ENCODE assay signal across 21 mouse cellular contexts in the genomic region with DNA sequence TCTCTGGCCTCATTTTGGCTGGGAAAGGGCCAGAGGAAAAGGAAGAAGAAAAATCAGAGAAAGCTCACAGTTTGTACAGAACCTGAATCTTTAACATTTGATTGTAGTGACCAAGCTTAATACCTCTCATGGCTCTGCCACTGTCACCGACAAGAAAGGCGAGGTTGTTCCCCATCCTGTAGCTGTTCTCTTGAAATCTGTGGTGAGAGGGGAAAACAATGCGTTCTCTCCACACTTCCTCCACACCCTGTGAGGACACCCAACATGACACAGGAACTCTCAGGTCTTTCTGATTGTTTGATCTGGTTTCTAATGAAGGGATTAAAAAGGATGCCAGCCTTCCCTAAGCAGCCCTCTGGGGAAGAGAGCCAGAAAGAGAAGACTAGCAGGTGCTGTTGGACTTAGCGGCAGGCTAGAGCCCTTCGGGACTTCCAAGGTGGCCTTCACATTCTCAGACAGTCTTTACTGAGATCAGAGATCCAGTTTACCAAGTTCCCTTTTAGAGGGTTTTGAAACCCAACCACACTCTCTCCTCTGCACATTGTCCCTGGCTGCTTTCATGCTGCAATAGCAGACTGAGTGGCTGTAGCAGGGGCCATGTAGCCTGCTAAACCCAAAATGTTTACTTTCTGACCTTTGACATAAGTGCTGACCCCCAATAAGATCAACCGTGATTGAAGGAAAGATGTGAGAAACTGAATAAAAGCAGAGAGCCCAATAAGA.
DNase-seq lines count a peak whose midpoint lies in the region; ATAC-seq and TF ChIP-seq lines count a peak whose summit lies in the region.
"Had no signal": no experiment of that assay in that cellular context is flagged by ENCODE, and none has a peak within 500 bp of the region (broad histone marks: within the 10 kb centered on the region; RNA-seq: fewer than 3 reads in every experiment).

No protein-coding gene starts in this region.

- H3K9me3 ChIP-seq in hindbrain, embryonic 10.5 days: no peaks in the 10 kb centered on the region
- H3K9me3 ChIP-seq in hindbrain, embryonic 14.5 days (ENCODE audit: control insufficient read depth, low read length): no peaks in the 10 kb centered on the region
- H3K9me3 ChIP-seq in liver, embryonic 16.5 days (replicated peaks; ENCODE audit: control insufficient read depth, low read length): no peaks in the 10 kb centered on the region
- H3K9me3 ChIP-seq: forebrain, embryonic 10.5 days; forebrain, embryonic 13.5 days had no signal

- H3K9ac ChIP-seq in hindbrain, embryonic 14.5 days: no peak overlapping the region
- no peak overlapping the region for H3K9ac ChIP-seq in liver, embryonic 16.5 days (ENCODE audit: low read depth, low read length)
- H3K9ac ChIP-seq: forebrain, embryonic 13.5 days had no signal

- no peaks in the 10 kb centered on the region for H3K36me3 ChIP-seq in hindbrain, embryonic 10.5 days
- H3K36me3 ChIP-seq in hindbrain, embryonic 14.5 days (replicated peaks; ENCODE audit: control insufficient read depth, insufficient read depth): no peaks in the 10 kb centered on the region
- H3K36me3 ChIP-seq in liver, embryonic 16.5 days (ENCODE audit: control insufficient read depth, insufficient read depth): no peaks in the 10 kb centered on the region
- H3K36me3 ChIP-seq: forebrain, embryonic 10.5 days had no signal

- H3K27ac ChIP-seq in hindbrain, embryonic 10.5 days: peak overlapping the region; percentile 3; the same call in 1 of the 2 replicates
- no peak overlapping the region for H3K27ac ChIP-seq in hindbrain, embryonic 14.5 days
- 0 out of 2 replicates have a peak overlapping the region, but pooled peaks have one; percentile 41 for H3K27ac ChIP-seq in liver, embryonic 16.5 days (ENCODE audit: low read length)
- H3K27ac ChIP-seq in bone marrow, adult 2 months (ENCODE audit: control insufficient read depth, insufficient read depth, low read depth, low read length, poor library complexity): peak overlapping the region; percentile 57
- H3K27ac ChIP-seq: forebrain, embryonic 10.5 days; forebrain, embryonic 13.5 days had no signal

- no peak overlapping the region for H3K4me3 ChIP-seq in hindbrain, embryonic 10.5 days
- no peak overlapping the region for H3K4me3 ChIP-seq in hindbrain, embryonic 14.5 days (replicated peaks; ENCODE audit: low read length)
- no peak overlapping the region for H3K4me3 ChIP-seq in liver, embryonic 16.5 days (ENCODE audit: low read depth, low read length)
- H3K4me3 ChIP-seq in bone marrow, adult 2 months (replicated peaks; ENCODE audit: control insufficient read depth, low read depth, low read length): no peak overlapping the region
- H3K4me3 ChIP-seq: forebrain, embryonic 10.5 days; forebrain, embryonic 13.5 days had no signal

- no peaks in the 10 kb centered on the region for H3K27me3 ChIP-seq in hindbrain, embryonic 10.5 days (ENCODE audit: insufficient read depth, poor library complexity, severe bottlenecking)
- H3K27me3 ChIP-seq in hindbrain, embryonic 14.5 days (ENCODE audit: control insufficient read depth, insufficient read depth, low read length): no peaks in the 10 kb centered on the region
- H3K27me3 ChIP-seq in liver, embryonic 16.5 days (ENCODE audit: control insufficient read depth, insufficient read depth, low read depth, low read length): no peaks in the 10 kb centered on the region
- H3K27me3 ChIP-seq: forebrain, embryonic 13.5 days had no signal

- DNase-seq in hindbrain, embryonic 10.5 days (ENCODE audit: low spot score): no peak
- DNase-seq in hindbrain, embryonic 14.5 days (ENCODE audit: low spot score): no peak
- DNase-seq in liver: no peak
- DNase-seq in kidney, adult 9 months: no peak
- DNase-seq: adrenal gland, adult 8-10 months; adrenal gland, postnatal 25 days; cerebellum, adult 18-20 months; cerebellum, adult 9-10 months; cerebellum, postnatal 14 days; gastrocnemius, postnatal 10 days; gastrocnemius, postnatal 36 days; heart, adult 11 months had no signal

- TF ChIP-seq CTCF in bone marrow, adult 2 months (IDR thresholded peaks at IDR 0.05; ENCODE audit: control insufficient read depth, insufficient read depth, low read length): no peak

- WGBS in hindbrain, embryonic 10.5 days: 87% methylated on average over 6 of the region's 6 CpGs
- 84% methylated on average over 6 of the region's 6 CpGs for WGBS in hindbrain, embryonic 14.5 days
- WGBS in liver, embryonic 16.5 days (ENCODE audit: insufficient replicate concordance): 48% methylated on average over 6 of the region's 6 CpGs
- WGBS in bone marrow, adult 2 months: 30% methylated on average over 6 of the region's 6 CpGs

- ATAC-seq in hindbrain, embryonic 14.5 days (ENCODE audit: low FRiP score): no peak
- peak; percentile 64; the same call in 1 of the 2 replicates for ATAC-seq in liver, embryonic 16.5 days (ENCODE audit: low read depth)
- ATAC-seq in megakaryocyte progenitor cell, adult 5-6 weeks (replicated peaks; ENCODE audit: poor library complexity): peak; percentile 76
- ATAC-seq: activated CD4-positive, CD25-positive, alpha-beta regulatory T cell, adult 4 months; forebrain, embryonic 13.5 days; forebrain, embryonic 16.5 days; hindbrain, embryonic 16.5 days had no signal

- TF ChIP-seq POLR2A in bone marrow, adult 2 months (IDR thresholded peaks at IDR 0.05; ENCODE audit: borderline replicate concordance, control insufficient read depth, low read depth, low read length): no peak

- peaks cover 7% of the 10 kb centered on the region; the same call in 1 of the 2 replicates for H3K4me1 ChIP-seq in hindbrain, embryonic 10.5 days (replicated peaks)
- H3K4me1 ChIP-seq in hindbrain, embryonic 14.5 days (replicated peaks; ENCODE audit: control insufficient read depth, insufficient read depth, low read length): peaks cover 7% of the 10 kb centered on the region; the same call in 1 of the 2 replicates
- no peaks in the 10 kb centered on the region for H3K4me1 ChIP-seq in liver, embryonic 16.5 days (ENCODE audit: control insufficient read depth, low read depth, low read length)
- no peaks in the 10 kb centered on the region for H3K4me1 ChIP-seq in bone marrow, adult 2 months (ENCODE audit: control insufficient read depth, insufficient read depth, low read length)
- H3K4me1 ChIP-seq: forebrain, embryonic 13.5 days had no signal

- no peak overlapping the region for H3K4me2 ChIP-seq in hindbrain, embryonic 14.5 days (replicated peaks)
- H3K4me2 ChIP-seq in liver, embryonic 16.5 days (ENCODE audit: low read depth, low read length): no peak overlapping the region
- H3K4me2 ChIP-seq: forebrain, embryonic 13.5 days; heart, embryonic 11.5 days had no signal
